Mouse (Mus musculus) kidney, adult 2 months (tissue): Measurements from ENCODE around the gene Meioc.
"Not testable (repeated sequence)": the region's sequence is repeated elsewhere in the genome, so short reads cannot be mapped to it uniquely, and the experiment has no call there.

Experiments
- CTCF ChIP-seq: fragments of 200-500 bp; conservative IDR thresholded peaks from 2 replicates; pipeline ENCODE4 v1.5.1; 2011; ENCODE audit warnings: low read depth, mild to moderate bottlenecking, control low read depth, low read length, moderate library complexity, mixed read lengths; ENCODE audit not compliant: insufficient read depth, insufficient read length
- POLR2A ChIP-seq: fragments of 200-500 bp; IDR thresholded peaks from one replicate; pipeline ENCODE4 v1.6.1; 2011; ENCODE audit warnings: low read depth, low read length, control low read depth

- not testable (repeated sequence) for TF ChIP-seq POLR2A, CTCF
Observed at GRCm38 (mm10) chr11:102702206-102702605, 38.7 kb downstream of the Meioc start.
